Mouse (Mus musculus): ENCODE measurements at regions not wholly inside any gene's neighbourhood (a gene's known extent, or its start where the extent isn't known, plus 50 kb on each side); places are given as distances from the start of the nearest gene placed in this dataset.

DNA sequence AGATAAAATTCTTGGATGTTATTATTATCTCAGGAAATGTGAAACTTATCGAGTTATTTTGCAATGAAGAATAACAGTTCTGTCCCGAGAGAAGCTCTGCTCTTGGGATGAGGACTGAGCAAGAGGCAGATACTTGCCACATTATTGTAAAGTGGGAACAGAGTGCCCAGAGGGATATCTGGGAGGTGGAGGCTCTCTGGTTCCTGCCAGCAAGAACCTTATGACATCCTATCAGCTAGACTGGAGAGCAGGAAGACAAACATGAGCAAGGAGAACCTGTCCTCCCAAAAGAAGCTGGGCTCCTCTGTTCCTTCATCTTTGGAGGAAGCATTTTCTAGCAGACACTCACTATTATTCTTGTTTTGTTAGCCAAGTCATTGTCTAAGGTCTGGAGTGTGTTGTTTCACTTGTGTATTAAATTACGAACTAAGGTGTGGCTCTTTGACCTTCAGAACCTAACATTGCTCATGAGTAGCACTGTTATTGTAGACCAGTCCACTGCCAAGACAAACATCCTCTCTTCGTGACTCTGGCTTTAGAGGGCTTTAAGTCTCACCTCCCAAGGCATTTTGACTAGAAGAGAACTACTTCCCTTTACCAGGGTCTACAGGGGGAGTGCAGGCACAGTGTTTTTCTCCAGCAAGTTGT, 69.6 kb upstream of the Palmd start:
- TF ChIP-seq CTCF (IDR thresholded peaks at IDR 0.05; ENCODE audit: low read depth) (no peak), EP300 (IDR thresholded peaks at IDR 0.05; ENCODE audit: low read depth) (no peak)
